Mouse (Mus musculus) left cerebral cortex, postnatal 4 days (tissue): ENCODE results near the gene Kif3c. TPM values are rescaled to one million over a fixed set of nuclear protein-coding genes. Genes with fewer than 3 reads are reported as not detected.

Source experiments
- total RNA-seq, 2 experiments: library from RNA; stranded (reverse); gene quantifications; 2 replicates each; pipeline ENCODE4 v1.2.3; 2021

The Kif3c gene
- total RNA-seq, 2 experiments from 2014 or later = 204 to 210 TPM

Other genes with a start within 250 kb of the Kif3c start
- gene Rab10, start 55.2 kb upstream of the Kif3c start, total RNA-seq = 100 to 1,000 TPM; 263 to 272 TPM
- gene Asxl2, start 61.7 kb downstream of the Kif3c start, total RNA-seq = 10 to 100 TPM; 26.1 to 26.7 TPM
- 10 to 100 TPM; 64.4 to 67.3 TPM for gene Dtnb, start 207.2 kb downstream of the Kif3c start, total RNA-seq